Mouse (Mus musculus) heart, adult 9 months (tissue): ENCODE data around the gene Echs1.

ENCODE experiments used
- DNase-seq, 2 experiments: peaks; one replicate each; pipeline ENCODE4 v3.0.0; 2022; ENCODE audit warnings: low spot score in 2 of 2

The Echs1 gene

GRCm38 (mm10) chr7:140115583-140116328 is 520 bp downstream of the Echs1 start, which contains the start of gene Paox:
Gene Paox (plus strand): TSS chr7:140115799.
- peak; percentile 76 to 77 for DNase-seq

GRCm38 (mm10) chr7:140111943-140112342 is 4.3 kb downstream of the Echs1 start:
- no peak for DNase-seq

GRCm38 (mm10) chr7:140104009-140104408 is 12.3 kb downstream of the Echs1 start:
- DNase-seq, result no peak

- peak; percentile 86 to 89 for DNase-seq
Observed at GRCm38 (mm10) chr7:140101993-140102860, 14.0 kb downstream of the Echs1 start, which contains the start of gene Fuom. Gene Fuom (minus strand): TSS chr7:140102441.

GRCm38 (mm10) chr7:140101498-140101897 is 14.8 kb downstream of the Echs1 start:
- DNase-seq, result no peak

DNA sequence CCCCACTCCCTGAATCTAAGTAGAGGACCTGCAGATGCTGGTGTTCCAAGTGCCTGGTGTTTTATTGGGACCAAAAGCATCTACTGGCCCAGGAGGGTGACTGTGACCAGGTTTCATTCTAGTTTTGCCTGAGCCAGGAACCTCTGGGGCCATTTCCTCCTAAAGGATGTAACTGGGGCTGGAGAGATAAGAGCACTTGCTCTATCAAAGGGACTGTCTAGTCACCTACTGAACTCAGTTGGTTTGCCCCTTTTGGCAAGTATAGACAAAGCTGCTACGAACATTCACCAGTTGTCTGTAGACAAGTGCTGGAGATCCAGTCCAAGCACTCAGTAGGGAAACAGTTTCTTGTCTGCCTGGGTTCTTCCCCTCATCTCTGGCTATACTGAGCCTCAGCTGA is 17.8 kb downstream of the Echs1 start:
- no peak for DNase-seq

DNA sequence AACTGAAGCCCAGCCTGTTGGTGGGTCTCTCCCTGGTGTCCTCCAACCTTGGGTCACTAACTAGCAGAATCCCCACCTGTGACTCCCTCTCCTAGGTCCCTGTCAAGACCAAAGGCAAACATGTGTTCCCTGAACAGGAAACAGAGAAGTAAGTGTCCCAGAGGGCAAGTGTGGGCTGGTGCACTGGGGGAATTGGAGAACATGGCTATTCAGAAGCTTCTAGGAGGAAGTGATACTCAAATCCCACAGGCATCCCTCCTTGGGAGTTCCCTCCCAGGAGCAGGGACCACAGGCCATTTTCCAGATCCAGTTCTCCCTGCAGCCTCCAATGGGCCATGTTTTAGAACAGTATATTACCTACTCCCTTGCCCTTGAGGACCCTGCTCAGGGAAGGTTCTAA is 20.2 kb downstream of the Echs1 start:
- DNase-seq, result no peak

- DNase-seq, result no peak
Observed at GRCm38 (mm10) chr7:140095556-140095955, 20.7 kb downstream of the Echs1 start.

DNA sequence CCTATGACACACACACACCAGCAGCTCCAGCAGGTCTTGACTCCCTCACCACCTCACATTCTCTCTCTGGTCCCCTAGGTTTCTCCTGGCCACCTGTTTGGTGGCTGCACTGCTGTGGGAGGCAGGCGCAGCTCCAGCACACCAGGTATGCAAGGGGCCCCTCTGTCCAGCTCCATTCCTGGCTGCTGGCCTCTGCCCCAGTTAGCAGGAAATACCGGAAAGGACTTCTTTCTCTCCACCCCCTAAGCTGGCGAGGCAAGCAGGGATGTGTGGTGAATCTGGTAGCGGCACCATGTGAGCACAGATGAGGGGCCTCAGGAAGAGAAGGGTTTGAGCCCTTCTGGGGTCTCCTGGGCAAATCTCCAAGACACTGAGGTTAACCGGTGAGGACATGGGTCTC is 21.3 kb downstream of the Echs1 start:
- no peak for DNase-seq

DNA sequence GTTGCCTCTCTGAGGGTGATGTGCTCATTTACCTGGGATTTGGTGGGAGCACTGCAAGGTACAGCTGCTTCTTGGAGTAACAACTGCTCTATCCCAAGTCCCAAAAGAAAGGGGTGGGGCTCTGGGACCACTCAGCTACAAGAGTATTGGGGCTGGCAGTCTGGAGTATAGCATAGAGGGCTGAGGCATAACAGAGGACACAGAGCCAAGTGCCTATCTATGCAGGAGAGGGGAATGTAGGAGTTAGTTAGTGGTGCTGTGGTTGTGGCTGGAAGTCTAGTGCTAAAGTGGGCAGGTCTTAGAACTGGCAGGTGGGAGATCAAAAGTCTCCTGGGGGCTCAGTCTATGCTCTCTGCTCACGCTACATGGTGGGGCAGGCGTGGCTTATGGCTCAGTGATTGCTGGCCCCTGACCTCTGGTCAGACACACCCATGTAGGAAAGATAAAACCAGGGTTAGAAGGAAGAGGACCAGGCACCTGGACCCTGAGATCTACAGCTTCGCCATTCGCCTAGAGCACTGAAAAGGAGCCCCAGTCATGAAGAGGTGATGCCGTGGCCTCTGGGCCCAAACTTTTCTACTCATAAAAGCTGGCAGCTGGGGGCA is 23.2 kb downstream of the Echs1 start, which contains the start of gene Prap1:
TSS of gene Prap1 (plus strand) at position 472 of the 605 bp plus-strand sequence.
- no peak for DNase-seq

DNA sequence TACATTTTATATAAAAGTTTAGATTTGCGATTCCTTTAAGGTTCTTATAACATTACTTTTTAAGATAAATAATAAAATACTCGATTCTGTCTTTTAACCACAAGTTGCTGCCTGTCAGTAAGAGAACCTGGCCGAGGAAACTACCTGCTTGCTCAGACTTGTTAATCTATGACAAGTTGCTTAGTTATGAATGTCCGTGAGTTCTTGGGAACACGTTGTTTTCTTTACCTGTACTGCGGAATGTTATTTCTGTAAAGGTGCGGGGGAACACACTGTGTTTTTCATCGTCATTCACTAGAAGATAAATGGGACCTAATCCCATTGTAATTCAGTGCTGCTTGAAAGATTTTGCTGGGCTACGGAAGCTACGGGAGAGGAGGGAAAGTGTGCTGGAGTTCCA is 25.7 kb downstream of the Echs1 start:
- no peak for DNase-seq

DNA sequence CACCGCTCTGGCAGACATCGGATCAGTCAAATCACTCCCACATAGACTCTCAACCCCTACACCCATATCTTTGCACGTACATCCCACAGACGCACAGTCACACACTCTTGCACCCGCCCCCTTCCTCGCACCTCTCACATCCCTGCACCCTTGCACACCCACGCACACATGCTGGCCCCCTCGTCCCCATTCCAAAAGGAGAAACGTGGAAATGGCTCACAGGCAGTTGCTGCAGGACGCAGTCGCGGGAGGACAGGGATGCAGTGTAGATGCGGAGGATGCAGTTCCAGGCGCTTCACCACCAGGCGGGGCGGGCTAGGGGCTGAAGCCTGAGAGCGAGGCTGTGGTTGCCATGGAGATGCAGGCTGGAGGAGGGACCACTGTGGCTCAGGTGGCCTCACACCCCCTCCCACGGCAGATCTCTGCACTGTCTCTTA is 34.0 kb downstream of the Echs1 start, which contains the start of gene Caly:
TSS of gene Caly (minus strand) at position 307 of the 437 bp plus-strand sequence.
- no peak for DNase-seq

DNA sequence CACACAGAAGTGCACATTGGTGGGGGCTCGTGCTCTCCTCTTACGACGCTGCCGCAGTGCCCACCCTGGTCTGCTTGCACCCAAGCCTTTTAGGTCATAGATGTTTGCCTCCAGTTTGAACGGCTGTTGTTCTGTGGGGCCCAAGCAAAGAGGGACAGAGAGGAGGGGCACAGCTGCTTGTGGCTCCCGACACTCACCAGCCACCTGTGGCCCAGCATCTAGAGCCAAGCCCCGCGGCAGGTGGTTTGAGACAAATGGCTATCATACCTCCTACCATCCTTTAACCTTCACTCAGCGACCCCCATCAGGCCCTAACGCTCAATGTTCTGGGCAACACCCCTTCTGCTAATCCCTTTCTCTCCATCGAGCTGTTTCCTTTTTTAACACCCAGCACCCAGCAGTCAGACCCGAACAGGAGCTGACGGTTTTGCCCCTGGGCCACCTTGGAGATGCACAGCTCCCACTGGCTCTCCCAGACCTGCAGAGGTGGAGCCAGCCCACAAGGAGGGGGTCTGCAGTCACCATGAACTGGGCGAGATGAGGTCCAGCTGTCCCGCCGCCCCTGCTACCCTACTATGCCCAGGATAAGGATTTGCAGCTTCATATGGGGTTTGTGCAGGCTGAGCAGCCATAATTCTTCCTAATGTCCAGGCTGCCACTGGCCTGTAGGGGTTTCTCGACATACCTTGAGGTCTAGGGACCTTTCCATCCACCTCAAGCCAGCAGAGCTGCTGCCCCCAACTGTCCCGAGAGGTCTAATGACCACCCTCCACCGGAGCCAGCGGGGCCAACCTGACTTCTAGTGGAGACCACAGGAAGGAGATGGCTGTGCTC is 34.7 kb downstream of the Echs1 start:
- no peak for DNase-seq

- peak; percentile 41 to 51 for DNase-seq
Observed at GRCm38 (mm10) chr7:140080503-140081156, 35.6 kb downstream of the Echs1 start.

DNA sequence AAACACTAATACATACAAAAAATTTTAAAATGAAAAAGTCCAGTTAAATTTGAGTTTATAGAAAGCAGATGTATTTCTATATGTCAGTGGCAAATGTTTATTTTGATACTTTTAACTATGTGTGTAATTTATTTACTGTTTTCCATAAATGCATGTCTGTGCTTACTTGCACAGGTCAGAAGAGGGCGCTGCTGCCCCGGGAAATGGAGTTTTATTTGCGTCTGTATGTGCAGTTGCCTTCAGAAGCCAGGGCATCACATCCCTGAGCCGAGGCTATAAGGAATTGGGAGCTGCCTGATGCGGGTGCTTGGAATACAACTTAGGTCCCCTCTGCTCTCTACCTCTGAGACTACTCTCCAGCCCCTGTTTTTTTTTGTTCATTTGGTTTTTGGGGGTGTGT is 37.6 kb downstream of the Echs1 start:
- DNase-seq, result peak in 1 of 2 experiments; percentile 44

DNA sequence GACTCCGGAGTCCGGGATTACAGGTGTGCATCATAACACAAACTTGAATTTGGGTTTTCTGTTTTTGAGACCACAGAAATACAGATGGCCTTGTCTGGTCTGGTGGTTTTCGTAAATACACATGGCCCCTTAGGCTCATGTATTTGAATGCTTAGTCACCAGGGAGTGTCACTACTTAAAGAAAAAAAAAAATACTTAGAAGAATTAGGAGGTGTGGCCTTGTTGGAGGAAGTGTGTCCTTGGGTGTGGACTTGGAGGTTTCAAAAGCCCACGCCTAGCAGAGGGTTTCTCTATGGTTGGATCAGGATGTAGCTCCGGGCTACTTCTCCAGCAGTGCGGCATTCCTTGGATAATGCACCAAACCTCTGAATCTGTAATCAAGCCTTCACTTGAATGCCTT is 38.6 kb downstream of the Echs1 start:
- no peak for DNase-seq

DNA sequence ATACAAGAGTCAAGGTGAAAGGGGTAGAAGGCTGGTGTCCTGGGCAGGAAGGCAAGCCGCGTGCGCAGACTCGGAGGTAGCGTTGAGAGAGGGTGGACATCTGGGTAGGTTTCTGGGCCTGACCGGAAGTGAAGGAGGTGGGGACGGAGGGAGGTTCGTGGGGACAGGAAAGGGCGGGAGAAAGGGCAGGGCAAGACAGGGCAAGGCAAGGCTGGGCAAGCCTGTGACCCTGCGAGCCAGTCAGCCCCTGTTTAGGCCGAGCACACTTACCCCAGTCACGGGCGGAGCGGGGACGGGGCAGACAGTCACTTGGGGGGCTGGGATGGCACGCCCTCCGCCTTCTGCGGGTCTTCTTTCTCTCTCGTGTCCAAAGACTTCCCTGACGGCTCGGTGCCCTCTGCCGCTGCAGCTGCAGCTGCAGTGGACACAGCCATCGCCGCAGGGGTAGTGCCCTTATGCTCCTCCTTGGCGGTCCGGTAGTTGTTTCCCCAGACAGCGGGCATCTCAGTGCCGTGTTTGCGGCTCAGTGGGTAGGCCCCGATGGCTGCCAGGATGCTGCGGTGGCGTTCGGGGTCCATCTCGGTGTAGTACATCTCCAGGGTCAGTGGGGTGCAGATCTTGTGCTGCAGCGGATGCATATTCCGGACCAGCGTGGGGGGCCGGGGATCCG is 46.1 kb downstream of the Echs1 start:
- DNase-seq, result peak in 1 of 2 experiments; percentile 19

DNA sequence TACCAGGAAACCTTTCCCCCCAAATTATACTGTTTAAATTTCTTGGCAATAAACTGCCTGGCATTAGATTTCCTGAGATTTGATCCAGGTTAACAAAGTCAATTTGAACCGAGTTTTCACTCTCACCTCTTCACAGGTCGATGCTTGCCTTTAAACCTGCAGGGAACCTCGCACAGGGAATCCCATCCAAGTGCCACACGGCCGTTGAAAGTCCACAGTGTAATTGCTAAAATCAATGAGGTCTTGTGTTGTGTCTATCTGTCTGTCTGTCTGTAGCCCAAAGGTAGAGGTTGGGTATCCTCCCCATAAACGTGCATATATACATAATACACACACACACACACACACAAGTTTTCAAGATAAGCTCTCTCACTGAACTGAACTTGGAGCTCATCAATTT is 48.9 kb downstream of the Echs1 start:
- no peak for DNase-seq

- peak in 1 of 2 experiments; percentile 30 for DNase-seq
Observed at GRCm38 (mm10) chr7:140063092-140063491, 53.2 kb downstream of the Echs1 start.

DNA sequence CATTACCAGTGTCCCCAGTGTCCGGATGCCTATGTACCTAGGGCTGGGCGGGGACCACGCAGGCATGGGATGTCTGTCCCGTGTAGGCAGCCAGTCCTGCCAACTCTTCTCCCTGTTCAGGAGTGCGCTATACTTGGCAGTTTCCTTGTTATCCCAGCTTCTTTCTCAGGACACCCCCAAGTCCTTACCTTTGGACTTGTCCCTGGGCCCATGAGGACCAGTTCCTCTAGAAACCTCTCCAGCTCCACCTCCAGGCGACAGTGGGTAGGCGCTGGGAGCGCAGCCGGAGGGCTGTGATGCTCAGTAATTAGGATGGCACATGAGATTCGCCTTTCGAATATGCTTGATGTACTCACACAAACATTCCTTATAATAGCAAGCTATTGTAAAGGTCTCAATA is 54.0 kb downstream of the Echs1 start:
- no peak for DNase-seq
